Mouse (Mus musculus) lung, postnatal 14 days (tissue): ENCODE results near the gene Unk.
A peak's percentile ranks its signal among the peaks of the same experiment; 100 is the strongest.

Experiments used
- DNase-seq: peaks from one replicate; pipeline ENCODE4 v3.0.0; 2021

The Unk gene

GRCm38 (mm10) chr11:116030088-116030897, at the start of gene Unk:
Gene Unk, plus strand, starts transcription at chr11:116030322.
- DNase-seq: peak; percentile 96

GRCm38 (mm10) chr11:115982472-115982871, 47.6 kb upstream of the Unk start:
- DNase-seq: no peak

GRCm38 (mm10) chr11:115983291-115983690, 46.8 kb upstream of the Unk start:
- DNase-seq: no peak

GRCm38 (mm10) chr11:115989686-115990085, 40.4 kb upstream of the Unk start:
- no peak for DNase-seq

- no peak for DNase-seq
Measured at GRCm38 (mm10) chr11:115992098-115992497, 38.0 kb upstream of the Unk start.

GRCm38 (mm10) chr11:115995256-115995655, 34.9 kb upstream of the Unk start:
- no peak for DNase-seq

- DNase-seq: no peak
Measured at GRCm38 (mm10) chr11:115997047-115997446, 33.1 kb upstream of the Unk start.

GRCm38 (mm10) chr11:115997662-115998061, 32.5 kb upstream of the Unk start:
- DNase-seq: no peak

- DNase-seq: no peak
Measured at GRCm38 (mm10) chr11:115999027-115999426, 31.1 kb upstream of the Unk start.

GRCm38 (mm10) chr11:115999538-116000143, 30.5 kb upstream of the Unk start:
- DNase-seq: peak; percentile 87

- DNase-seq: no peak
Measured at GRCm38 (mm10) chr11:116000607-116001006, 29.5 kb upstream of the Unk start.

GRCm38 (mm10) chr11:116001725-116002124, 28.4 kb upstream of the Unk start:
- no peak for DNase-seq

- no peak for DNase-seq
Measured at GRCm38 (mm10) chr11:116002894-116003293, 27.2 kb upstream of the Unk start.

GRCm38 (mm10) chr11:116004186-116004823, 25.8 kb upstream of the Unk start:
- no peak for DNase-seq

GRCm38 (mm10) chr11:116004840-116005700, 25.1 kb upstream of the Unk start:
- DNase-seq: peak; percentile 83

- DNase-seq: no peak
Measured at GRCm38 (mm10) chr11:116005701-116006419, 24.3 kb upstream of the Unk start.

- no peak for DNase-seq
Measured at GRCm38 (mm10) chr11:116007095-116007850, 22.8 kb upstream of the Unk start.

- no peak for DNase-seq
Measured at GRCm38 (mm10) chr11:116008411-116008810, 21.7 kb upstream of the Unk start.

GRCm38 (mm10) chr11:116008832-116009375, 21.2 kb upstream of the Unk start:
- no peak for DNase-seq

- DNase-seq: no peak
Measured at GRCm38 (mm10) chr11:116009661-116010060, 20.5 kb upstream of the Unk start.

- DNase-seq: no peak
Measured at GRCm38 (mm10) chr11:116010146-116010545, 20.0 kb upstream of the Unk start.
